Mouse (Mus musculus) neural tube, embryonic 14.5 days (tissue): ENCODE data around the gene Gm6588. TPM values are rescaled to one million over a fixed set of nuclear protein-coding genes. Genes with fewer than 3 reads are reported as not detected.
"Not testable (repeated sequence)": the region's sequence is repeated elsewhere in the genome, so short reads cannot be mapped to it uniquely, and the experiment has no call there.

Experiments
- ATAC-seq: fragments of 200-750 bp; cut with Nextera tagmentation; 2 replicates; pipeline ENCODE4 v1.8.0; 2017; ENCODE audit warnings: low read depth, mild to moderate bottlenecking, moderate TSS enrichment, moderate library complexity
- H3K27ac ChIP-seq: fragments of 300-500 bp; sonication (generic); 2 replicates; pipeline ENCODE4 v1.5.1; 2014; ENCODE audit warnings: low read depth, mild to moderate bottlenecking, control low read depth, low read length, moderate library complexity, mixed read lengths
- H3K27me3 ChIP-seq: fragments of 300-500 bp; sonication (generic); 2 replicates; pipeline ENCODE4 v1.6.1; 2014; ENCODE audit warnings: low read length; ENCODE audit not compliant: control insufficient read depth, insufficient read depth
- H3K36me3 ChIP-seq: fragments of 300-500 bp; sonication (generic); 2 replicates; pipeline ENCODE4 v1.6.1; 2014; ENCODE audit warnings: low read length, mixed read lengths; ENCODE audit not compliant: control insufficient read depth, insufficient read depth
- H3K4me1 ChIP-seq: fragments of 300-500 bp; sonication (generic); 2 replicates; pipeline ENCODE4 v1.6.1; 2014; ENCODE audit warnings: low read length; ENCODE audit not compliant: control insufficient read depth, insufficient read depth
- H3K4me2 ChIP-seq: fragments of 300-500 bp; sonication (generic); 2 replicates; pipeline ENCODE4 v1.6.1; 2014; ENCODE audit warnings: mild to moderate bottlenecking, low read depth, low read length, control low read depth
- H3K4me3 ChIP-seq: fragments of 300-500 bp; sonication (generic); 2 replicates; pipeline ENCODE4 v1.5.1; 2014; ENCODE audit warnings: low read depth, low read length, control low read depth, mixed read lengths
- H3K9ac ChIP-seq: fragments of 300-500 bp; sonication (generic); replicated peaks from 2 replicates; pipeline ENCODE4 v1.6.1; 2014; ENCODE audit warnings: low read depth, mild to moderate bottlenecking, control low read depth, low read length, mixed read lengths
- H3K9me3 ChIP-seq: fragments of 300-500 bp; sonication (generic); 2 replicates; pipeline ENCODE4 v1.6.1; 2016; ENCODE audit warnings: low read length; ENCODE audit not compliant: control insufficient read depth
- WGBS: fragments of 180-500 bp; shearing (Covaris S2); extraction: QIAGEN DNeasy Blood & Tissue Kit; methylation state at CpG from one replicate; pipeline ENCODE4 v1.1.7; 2014; 5-methylcytosine and 5-hydroxymethylcytosine counted together
- polyA plus RNA-seq: library from polyadenylated mRNA; unstranded; fragments of >200 nt; fragmentation: Nextera tagmentation; extraction: Ambion mirVana; gene quantifications from 2 replicates; pipeline ENCODE4 v1.2.1, GENCODE M21; 2014

The Gm6588 gene
- 0.37 and 0.71 TPM in 2 replicates for polyA plus RNA-seq

GRCm38 (mm10) chr5:112448747-112449440 lies at the start of gene Gm6588:
Gene Gm6588, plus strand, starts transcription at chr5:112449426.
- Histone ChIP-seq H3K4me1 (no peaks in the 10 kb centered on the region), H3K27ac (no peak within 1 kb of the TSS), H3K9me3 (no peaks in the 10 kb centered on the region), H3K4me2 (no peak within 1 kb of the TSS), H3K27me3 (no peaks in the 10 kb centered on the region), H3K36me3 (no peaks in the 10 kb centered on the region), H3K9ac (no peak within 1 kb of the TSS), H3K4me3 (no peak within 1 kb of the TSS)
- 76% methylated on average over 18 of the region's 18 CpGs for WGBS
- ATAC-seq, result no peak

DNA sequence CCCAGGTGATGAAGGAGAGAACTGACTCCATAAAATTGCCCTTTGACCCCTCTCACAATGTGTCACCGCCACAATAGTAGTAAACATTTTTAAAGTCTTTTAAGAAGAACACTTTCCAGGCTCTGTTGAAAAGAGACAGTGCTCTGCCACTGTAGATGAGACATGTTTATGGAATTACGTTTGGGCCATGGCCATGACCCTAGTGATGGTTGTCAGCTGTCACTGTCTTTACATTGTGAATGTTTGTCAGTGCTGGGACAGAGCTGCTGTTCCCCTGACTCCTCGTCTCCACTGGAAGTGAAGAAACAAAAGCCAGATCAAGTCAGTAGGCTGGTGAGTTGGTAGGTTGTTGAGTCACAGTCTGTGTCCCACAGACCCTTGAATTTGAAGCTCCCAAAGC lies 46.8 kb upstream of the Gm6588 start:
- Histone ChIP-seq H3K36me3 (no peaks in the 10 kb centered on the region), H3K27ac (no peak overlapping the region), H3K4me3 (no peak overlapping the region), H3K4me2 (no peak overlapping the region), H3K9ac (no peak overlapping the region), H3K4me1 (no peaks in the 10 kb centered on the region), H3K27me3 (no peaks in the 10 kb centered on the region), H3K9me3 (no peaks in the 10 kb centered on the region)
- no peak for ATAC-seq
- WGBS, result 71% methylated on average over 3 of the region's 3 CpGs

- Histone ChIP-seq H3K27me3 (no peaks in the 10 kb centered on the region), H3K27ac (no peak overlapping the region), H3K9ac (no peak overlapping the region), H3K4me2 (no peak overlapping the region), H3K36me3 (no peaks in the 10 kb centered on the region), H3K9me3 (no peaks in the 10 kb centered on the region), H3K4me3 (no peak overlapping the region), H3K4me1 (peaks cover 3% of the 10 kb centered on the region; the same call in 1 of the 2 replicates)
- ATAC-seq, result no peak
- 79% methylated on average over 3 of the region's 3 CpGs for WGBS
Measured at GRCm38 (mm10) chr5:112406017-112406416, 43.2 kb upstream of the Gm6588 start.

DNA sequence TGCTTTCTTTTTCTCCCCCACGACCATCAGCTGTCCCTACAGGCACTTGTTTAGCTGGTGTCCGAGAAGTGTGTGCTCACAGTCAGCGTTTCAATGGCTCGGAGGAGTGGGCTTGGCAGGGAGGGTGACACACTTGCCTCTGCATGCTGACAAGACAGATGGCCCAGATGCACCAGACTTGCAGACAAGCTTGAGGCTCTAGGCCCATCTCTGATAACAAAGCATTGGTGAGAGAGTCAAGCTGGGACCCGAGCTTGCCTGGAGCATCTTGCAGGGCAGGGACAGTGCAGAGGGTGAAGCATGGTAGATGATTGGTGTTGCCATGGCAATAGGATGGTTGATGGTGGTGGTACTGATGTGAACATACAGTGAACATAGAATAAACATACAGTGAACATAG lies 40.0 kb upstream of the Gm6588 start:
- H3K36me3 ChIP-seq, result no peaks in the 10 kb centered on the region
- no peak for ATAC-seq
- H3K9me3 ChIP-seq, result no peaks in the 10 kb centered on the region
- no peak overlapping the region for H3K4me3 ChIP-seq
- peaks cover 14% of the 10 kb centered on the region for H3K4me1 ChIP-seq
- 0 out of 2 replicates have a peak overlapping the region, but pooled peaks have one; percentile 16 for H3K27ac ChIP-seq
- no peaks in the 10 kb centered on the region for H3K27me3 ChIP-seq
- H3K4me2 ChIP-seq, result no peak overlapping the region
- no peak overlapping the region for H3K9ac ChIP-seq
- 49% methylated on average over 5 of the region's 5 CpGs for WGBS

DNA sequence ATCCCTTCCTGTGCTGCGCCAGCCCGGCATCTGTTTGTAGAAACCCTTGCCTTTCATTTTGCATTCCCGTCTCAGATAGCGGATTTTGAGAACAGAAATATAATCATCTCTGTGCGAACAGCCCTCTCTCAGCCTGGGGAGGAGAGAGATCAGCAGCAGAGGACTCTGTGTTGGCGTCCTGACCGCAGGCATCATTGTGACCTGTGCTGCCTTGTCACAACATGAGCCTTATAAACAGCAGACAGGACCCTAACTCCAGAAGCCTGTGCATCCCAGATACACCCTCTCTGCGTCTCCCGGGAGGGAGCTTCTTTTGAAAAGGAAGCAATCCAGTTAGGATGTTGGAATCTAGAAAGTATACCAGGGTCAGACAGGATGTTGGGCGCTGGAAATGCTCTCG lies 38.2 kb upstream of the Gm6588 start:
- ATAC-seq, result no peak
- Histone ChIP-seq H3K9me3 (no peaks in the 10 kb centered on the region), H3K27me3 (no peaks in the 10 kb centered on the region), H3K9ac (peak overlapping the region; percentile 16; the same call in 1 of the 2 replicates), H3K27ac (peak overlapping the region; percentile 28; the same call in 1 of the 2 replicates), H3K4me2 (no peak overlapping the region), H3K4me1 (peaks cover 14% of the 10 kb centered on the region), H3K4me3 (no peak overlapping the region), H3K36me3 (no peaks in the 10 kb centered on the region)
- 38% methylated on average over 11 of the region's 11 CpGs for WGBS

DNA sequence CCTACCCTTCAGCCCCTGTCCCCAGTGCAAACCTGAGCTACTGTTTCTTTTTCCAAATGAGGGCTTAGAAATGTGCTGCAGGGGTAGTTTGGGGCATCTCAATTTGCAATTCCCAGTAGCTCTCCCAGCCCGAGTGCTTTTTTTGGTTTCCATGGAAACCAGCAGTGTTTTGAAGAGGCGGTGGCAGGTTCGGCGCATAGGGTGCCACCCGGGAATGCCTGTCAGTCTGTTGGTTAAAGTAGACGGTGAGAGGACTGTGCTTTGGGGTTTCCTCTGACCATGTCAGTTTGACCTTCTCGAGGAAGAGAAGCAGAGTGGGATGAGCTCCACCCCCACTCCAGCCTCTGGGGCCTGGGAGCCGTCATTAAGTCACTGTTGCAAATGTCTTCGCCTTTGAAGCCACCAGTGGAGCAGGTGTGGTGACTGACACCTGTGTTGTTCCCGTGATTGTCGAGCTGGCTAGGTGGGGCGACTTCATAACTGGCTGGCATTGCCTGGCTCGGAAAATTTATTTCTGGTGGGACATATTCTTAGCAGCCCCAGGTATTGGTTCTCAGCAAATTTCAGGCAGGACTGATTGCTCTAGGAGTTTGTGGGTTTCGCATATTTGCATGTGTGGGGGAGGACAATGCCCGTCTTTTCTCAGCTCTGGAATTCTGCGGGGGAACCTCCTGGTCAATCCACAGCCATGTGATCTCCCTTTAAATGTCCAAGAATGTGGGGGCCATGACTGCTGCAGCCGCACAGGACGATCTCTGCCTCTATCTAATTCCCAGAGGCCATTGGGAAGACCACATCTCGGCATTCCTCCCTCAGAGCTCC lies 37.5 kb upstream of the Gm6588 start:
- no peaks in the 10 kb centered on the region for H3K36me3 ChIP-seq
- WGBS, result 15% methylated on average over 19 of the region's 19 CpGs
- no peak for ATAC-seq
- H3K4me3 ChIP-seq, result no peak overlapping the region
- no peaks in the 10 kb centered on the region for H3K9me3 ChIP-seq
- no peaks in the 10 kb centered on the region for H3K27me3 ChIP-seq
- peaks cover 18% of the 10 kb centered on the region for H3K4me1 ChIP-seq
- H3K27ac ChIP-seq, result no peak overlapping the region
- peak overlapping the region; percentile 26; the same call in 1 of the 2 replicates for H3K4me2 ChIP-seq
- no peak overlapping the region for H3K9ac ChIP-seq

- WGBS, result 89% methylated on average over 4 of the region's 4 CpGs
- ATAC-seq, H3K9me3 ChIP-seq, H3K27ac ChIP-seq, H3K9ac ChIP-seq, H3K27me3 ChIP-seq, H3K4me3 ChIP-seq, H3K36me3 ChIP-seq, H3K4me2 ChIP-seq: not testable (repeated sequence)
- peaks cover 18% of the 10 kb centered on the region for H3K4me1 ChIP-seq
Measured at GRCm38 (mm10) chr5:112412781-112413180, 36.4 kb upstream of the Gm6588 start.

- WGBS, result 32% methylated on average over 5 of the region's 5 CpGs
- Histone ChIP-seq H3K9ac (no peak overlapping the region), H3K4me1 (peaks cover 8% of the 10 kb centered on the region), H3K36me3 (no peaks in the 10 kb centered on the region), H3K4me2 (no peak overlapping the region), H3K27me3 (no peaks in the 10 kb centered on the region), H3K9me3 (no peaks in the 10 kb centered on the region), H3K4me3 (no peak overlapping the region), H3K27ac (peak overlapping the region; percentile 64)
- 0 out of 2 replicates have a peak, but pooled peaks have one; percentile 17 for ATAC-seq
Measured at GRCm38 (mm10) chr5:112416673-112417072, 32.6 kb upstream of the Gm6588 start.

DNA sequence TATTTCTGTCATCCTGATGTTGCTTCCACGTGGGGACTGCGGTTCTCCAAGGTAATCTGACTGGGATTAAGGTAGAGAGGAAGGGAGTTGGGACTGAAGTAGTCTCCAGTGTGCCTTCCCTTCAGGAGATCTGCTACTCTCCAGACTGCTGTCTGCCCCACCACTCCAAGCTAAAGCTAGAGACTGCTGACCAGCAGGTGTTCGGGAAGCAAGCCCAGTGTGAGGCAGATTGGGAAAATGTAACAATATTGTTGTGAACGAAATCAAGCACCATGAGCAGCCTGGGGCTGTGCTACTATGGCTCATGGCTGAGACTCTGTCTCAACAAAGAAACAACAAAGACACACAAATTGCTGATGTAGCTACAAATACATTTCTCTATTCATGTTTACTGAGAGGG lies 31.2 kb upstream of the Gm6588 start:
- no peaks in the 10 kb centered on the region for H3K36me3 ChIP-seq
- no peaks in the 10 kb centered on the region for H3K9me3 ChIP-seq
- H3K27ac ChIP-seq, result no peak overlapping the region
- 54% methylated on average over 4 of the region's 4 CpGs for WGBS
- ATAC-seq, result no peak
- no peak overlapping the region for H3K4me2 ChIP-seq
- no peaks in the 10 kb centered on the region for H3K27me3 ChIP-seq
- H3K4me3 ChIP-seq, result no peak overlapping the region
- H3K9ac ChIP-seq, result no peak overlapping the region
- peaks cover 4% of the 10 kb centered on the region; the same call in 1 of the 2 replicates for H3K4me1 ChIP-seq
